In genomic region chr11:86583990-86584897, GRCm38 (mm10) we compare ENCODE assay signal across 8 mouse cellular contexts. TPM values are rescaled to one million over a fixed set of nuclear protein-coding genes. Genes with fewer than 3 reads are reported as not detected.
DNase-seq lines count a peak whose midpoint lies in the region; ATAC-seq and TF ChIP-seq lines count a peak whose summit lies in the region.
"Had no signal": no experiment of that assay in that cellular context is flagged by ENCODE, and none has a peak within 500 bp of the region (broad histone marks: within the 10 kb centered on the region; RNA-seq: fewer than 3 reads in every experiment).

No protein-coding gene starts in this region.

- H3K27me3 ChIP-seq in heart, embryonic 16.5 days (ENCODE audit: control insufficient read depth, insufficient read depth, low read length) = no peaks in the 10 kb centered on the region
- H3K27me3 ChIP-seq in Patski = no peaks in the 10 kb centered on the region
- H3K27me3 ChIP-seq in liver, embryonic 14.5 days (ENCODE audit: control insufficient read depth, insufficient read depth, low read length) = no peaks in the 10 kb centered on the region
- no peaks in the 10 kb centered on the region for H3K27me3 ChIP-seq in hindbrain, embryonic 16.5 days (replicated peaks; ENCODE audit: control insufficient read depth, insufficient read depth, low read length)

- TF ChIP-seq CTCF in Patski (IDR thresholded peaks at IDR 0.05) = peak; percentile 5
- no peak for TF ChIP-seq CTCF in liver, embryonic 14.5 days (IDR thresholded peaks at IDR 0.05; ENCODE audit: low read depth)

- H3K4me1 ChIP-seq in heart, embryonic 16.5 days (ENCODE audit: control insufficient read depth, insufficient read depth, low read length) = peaks cover 33% of the 10 kb centered on the region
- H3K4me1 ChIP-seq in liver, embryonic 14.5 days (replicated peaks; ENCODE audit: control insufficient read depth in 2 of 2, insufficient read depth in 2 of 2, low read length in 1 of 2) = peaks cover 31 to 65% of the 10 kb centered on the region in 2 experiments
- no peaks in the 10 kb centered on the region for H3K4me1 ChIP-seq in hindbrain, embryonic 16.5 days (ENCODE audit: control insufficient read depth, insufficient read depth, low read depth, low read length)

- peaks cover 2% of the 10 kb centered on the region; the same call in 1 of the 2 replicates for H3K36me3 ChIP-seq in heart, embryonic 16.5 days (ENCODE audit: control insufficient read depth, insufficient read depth)
- H3K36me3 ChIP-seq in liver, embryonic 14.5 days (replicated peaks; ENCODE audit: control insufficient read depth, insufficient read depth, low read depth) = peaks cover 4% of the 10 kb centered on the region; the same call in 1 of the 2 replicates
- H3K36me3 ChIP-seq in hindbrain, embryonic 16.5 days (ENCODE audit: control insufficient read depth, insufficient read depth, low read length) = no peaks in the 10 kb centered on the region

- no peak for ATAC-seq in heart, embryonic 16.5 days (replicated peaks; ENCODE audit: extremely low read depth, insufficient read depth, low FRiP score)
- ATAC-seq in Patski = no peak
- no peak for ATAC-seq in liver, embryonic 14.5 days (ENCODE audit: insufficient read depth)
- no peak for ATAC-seq in hindbrain, embryonic 16.5 days

- H3K4me3 ChIP-seq in heart, embryonic 16.5 days (ENCODE audit: low read length) = peak overlapping the region; percentile 85
- H3K4me3 ChIP-seq in liver, embryonic 14.5 days (ENCODE audit: insufficient read depth in 1 of 2, low read depth in 2 of 2, low read length in 2 of 2) = no peak overlapping the region
- no peak overlapping the region for H3K4me3 ChIP-seq in hindbrain, embryonic 16.5 days (ENCODE audit: low read length)

- DNase-seq in heart, postnatal 36 days = no peak
- peak; percentile 64 for DNase-seq in 416B (ENCODE audit: low read depth)
- DNase-seq in Patski (ENCODE audit: low read depth, low spot score) = no peak
- DNase-seq in liver, embryonic 14.5 days (ENCODE audit: low read depth in 3 of 3, low spot score in 3 of 3) = no peak
- no peak for DNase-seq in cerebellum, postnatal 25 days
- DNase-seq: gastrocnemius, postnatal 36 days had no signal

- peak overlapping the region; percentile 88 for H3K4me2 ChIP-seq in heart, embryonic 16.5 days (ENCODE audit: low read depth, low read length)
- peak overlapping the region; percentile 21 for H3K4me2 ChIP-seq in liver, embryonic 14.5 days (ENCODE audit: low read depth)
- no peak overlapping the region for H3K4me2 ChIP-seq in hindbrain, embryonic 16.5 days (ENCODE audit: low read length)

- CTCF ChIA-PET in Patski (lab: Charles Lee) = interaction anchor here (1.0 to 17.2 kb wide), 2 partner anchors 15 to 68 kb away, joined by 3 to 228 read pairs; no protein-coding TSS in a partner anchor

- peak overlapping the region; percentile 78 for H3K9ac ChIP-seq in heart, embryonic 16.5 days (ENCODE audit: low read length)
- no peak overlapping the region for H3K9ac ChIP-seq in liver, embryonic 14.5 days (replicated peaks)
- H3K9ac ChIP-seq in hindbrain, embryonic 16.5 days (ENCODE audit: low read depth, low read length) = no peak overlapping the region

- TF ChIP-seq EP300 in liver, embryonic 14.5 days (IDR thresholded peaks at IDR 0.05; ENCODE audit: low read depth) = peak; percentile 43

- POLR2A ChIA-PET in Patski (lab: Charles Lee) = interaction anchor here (4.2 to 12.0 kb wide), 4 partner anchors 13 to 67 kb away, joined by 50 to 262 read pairs (median 202); no protein-coding TSS in a partner anchor

- in situ Hi-C loops in Patski (cut with MboI; ENCODE audit: low pct_unique_long_range_greater_than_20kb) = no loop called here

- 58% methylated on average over 14 of the region's 14 CpGs for WGBS in heart, embryonic 16.5 days
- WGBS in liver, embryonic 14.5 days (ENCODE audit: insufficient replicate concordance) = 45% methylated on average over 14 of the region's 14 CpGs
- 91% methylated on average over 14 of the region's 14 CpGs for WGBS in hindbrain, embryonic 16.5 days

- intact Hi-C loops in heart, postnatal 36 days (cut with DNase I) = no loop called here

- peak overlapping the region; percentile 62 for H3K27ac ChIP-seq in heart, embryonic 16.5 days (ENCODE audit: low read length)
- peak overlapping the region; percentile 32; the same call in 1 of the 2 replicates for H3K27ac ChIP-seq in liver, embryonic 14.5 days
- H3K27ac ChIP-seq in hindbrain, embryonic 16.5 days (ENCODE audit: low read depth, low read length) = no peak overlapping the region

- no peaks in the 10 kb centered on the region for H3K9me3 ChIP-seq in heart, embryonic 16.5 days (replicated peaks; ENCODE audit: control insufficient read depth, low read length)
- no peaks in the 10 kb centered on the region for H3K9me3 ChIP-seq in liver, embryonic 14.5 days (ENCODE audit: control insufficient read depth, low read length)
- no peaks in the 10 kb centered on the region for H3K9me3 ChIP-seq in hindbrain, embryonic 16.5 days (ENCODE audit: control insufficient read depth, low read length)

RNA-seq across cellular contexts. Expression of gene Tubd1, which starts 39.5 kb away (rescaled TPM):
- polyA plus RNA-seq in heart, embryonic 16.5 days (2015; fragmentation: Nextera tagmentation; extraction: Ambion mirVana) = 13.6 and 14.3 TPM in 2 replicates
- 1 to 10 TPM; 6.2 to 6.7 TPM for total RNA-seq in heart, postnatal 36 days (2021)
- 10.9 TPM for polyA plus RNA-seq in Patski (2021)
- polyA plus RNA-seq in liver, embryonic 14.5 days (2012; rRNA removed) = 4.3 and 5.6 TPM in 2 replicates
- 10.3 and 11.0 TPM in 2 replicates for polyA plus RNA-seq in liver, embryonic 14.5 days (2014; fragmentation: Nextera tagmentation; extraction: Ambion mirVana)
- 6.5 and 7.7 TPM in 2 replicates for polyA plus RNA-seq in hindbrain, embryonic 16.5 days (2015; fragmentation: Nextera tagmentation; extraction: Ambion mirVana)

RNA-seq across cellular contexts. Expression of gene Rps6kb1, which starts 39.6 kb away (rescaled TPM):
- 39.8 and 40.8 TPM in 2 replicates for polyA plus RNA-seq in heart, embryonic 16.5 days (2015; fragmentation: Nextera tagmentation; extraction: Ambion mirVana)
- total RNA-seq in heart, postnatal 36 days (2021) = 10 to 100 TPM; 19.3 to 23.2 TPM
- 39.2 TPM for polyA plus RNA-seq in Patski (2021)
- 5.8 and 8.4 TPM in 2 replicates for polyA plus RNA-seq in liver, embryonic 14.5 days (2012; rRNA removed)
- polyA plus RNA-seq in liver, embryonic 14.5 days (2014; fragmentation: Nextera tagmentation; extraction: Ambion mirVana) = 17.2 and 20.8 TPM in 2 replicates
- polyA plus RNA-seq in hindbrain, embryonic 16.5 days (2015; fragmentation: Nextera tagmentation; extraction: Ambion mirVana) = 53.0 and 53.1 TPM in 2 replicates
